Mouse (Mus musculus): ENCODE measurements at regions not wholly inside any gene's neighbourhood (a gene's known extent, or its start where the extent isn't known, plus 50 kb on each side); places are given as distances from the start of the nearest gene placed in this dataset.

- no peaks in the 10 kb centered on the region for H3K9me3 ChIP-seq (ENCODE audit: control insufficient read depth, low read length)
- H3K4me3 ChIP-seq (replicated peaks; ENCODE audit: low read length) = no peak overlapping the region
- H3K36me3 ChIP-seq (replicated peaks; ENCODE audit: control insufficient read depth, insufficient read depth) = no peaks in the 10 kb centered on the region
- H3K9ac ChIP-seq = no peak overlapping the region
- H3K4me1 ChIP-seq (replicated peaks; ENCODE audit: control insufficient read depth, insufficient read depth, low read length) = no peaks in the 10 kb centered on the region
- no peak for ATAC-seq (ENCODE audit: low FRiP score)
- H3K4me2 ChIP-seq (replicated peaks) = no peak overlapping the region
- no peak overlapping the region for H3K27ac ChIP-seq
- H3K27me3 ChIP-seq (ENCODE audit: control insufficient read depth, insufficient read depth, low read length) = no peaks in the 10 kb centered on the region
- DNase-seq (ENCODE audit: low spot score) = no peak
- 93% methylated on average over 2 of the region's 2 CpGs for WGBS
These were observed 58.5 kb upstream of the Sstr4 start for GRCm38 (mm10) chr2:148336626-148337025.

DNA sequence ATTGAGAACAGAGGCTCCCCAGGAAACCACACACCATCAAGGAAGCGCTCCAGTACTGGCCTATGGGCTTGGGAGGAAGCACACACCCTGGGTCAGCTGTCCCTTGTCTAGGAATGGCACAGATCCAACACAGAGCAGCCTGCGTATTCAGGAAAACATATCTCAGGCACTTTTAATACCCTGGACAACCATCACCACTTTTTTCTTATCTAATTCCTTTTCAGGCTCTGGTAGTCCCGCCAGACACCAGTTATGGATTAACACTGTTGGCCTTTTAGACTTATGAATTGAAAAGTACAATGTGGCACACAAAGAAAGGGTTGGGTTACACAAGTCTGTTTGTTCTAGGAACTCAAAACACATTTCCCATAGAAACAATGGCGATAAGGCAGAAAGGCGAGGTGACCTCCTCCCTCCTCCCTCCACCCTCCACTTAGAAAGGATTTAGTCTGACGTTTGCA lies 56.8 kb upstream of the Sstr4 start:
- ATAC-seq (ENCODE audit: low FRiP score) (no peak), DNase-seq (ENCODE audit: low spot score) (no peak)
- H3K4me1 ChIP-seq (replicated peaks; ENCODE audit: control insufficient read depth, insufficient read depth, low read length) = no peaks in the 10 kb centered on the region
- H3K4me2 ChIP-seq (replicated peaks) = no peak overlapping the region
- H3K27ac ChIP-seq = no peak overlapping the region
- H3K36me3 ChIP-seq (replicated peaks; ENCODE audit: control insufficient read depth, insufficient read depth) = no peaks in the 10 kb centered on the region
- WGBS = 42% methylated on average over 6 of the region's 6 CpGs
- H3K9ac ChIP-seq = no peak overlapping the region
- H3K27me3 ChIP-seq (ENCODE audit: control insufficient read depth, insufficient read depth, low read length) = no peaks in the 10 kb centered on the region
- no peak overlapping the region for H3K4me3 ChIP-seq (replicated peaks; ENCODE audit: low read length)
- no peaks in the 10 kb centered on the region for H3K9me3 ChIP-seq (ENCODE audit: control insufficient read depth, low read length)

DNA sequence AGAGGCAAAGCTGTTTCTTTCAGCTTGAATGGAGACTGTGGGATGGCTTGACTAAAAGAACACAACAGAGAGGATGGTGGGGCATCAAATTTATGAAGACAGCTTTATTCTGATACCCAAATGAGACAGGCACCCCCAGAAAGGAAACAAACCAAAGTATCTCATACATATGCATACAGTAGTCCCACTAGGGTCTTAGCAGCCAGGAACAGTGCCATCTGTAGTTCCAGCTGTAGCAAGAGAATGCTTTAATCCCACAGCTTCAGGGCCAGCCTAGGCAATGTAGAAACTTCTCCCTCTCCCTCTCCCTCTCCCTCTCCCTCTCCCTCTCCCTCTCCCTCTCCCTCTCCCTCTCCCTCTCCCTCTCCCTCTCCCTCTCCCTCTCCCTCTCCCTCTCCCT lies 56.2 kb upstream of the Sstr4 start:
- no peak overlapping the region for H3K4me3 ChIP-seq (replicated peaks; ENCODE audit: low read length)
- H3K36me3 ChIP-seq (replicated peaks; ENCODE audit: control insufficient read depth, insufficient read depth) = no peaks in the 10 kb centered on the region
- H3K27me3 ChIP-seq (ENCODE audit: control insufficient read depth, insufficient read depth, low read length) = no peaks in the 10 kb centered on the region
- no peaks in the 10 kb centered on the region for H3K9me3 ChIP-seq (ENCODE audit: control insufficient read depth, low read length)
- no peak overlapping the region for H3K4me2 ChIP-seq (replicated peaks)
- DNase-seq (ENCODE audit: low spot score) (no peak), ATAC-seq (ENCODE audit: low FRiP score) (no peak)
- H3K27ac ChIP-seq = no peak overlapping the region
- H3K4me1 ChIP-seq (replicated peaks; ENCODE audit: control insufficient read depth, insufficient read depth, low read length) = no peaks in the 10 kb centered on the region
- no peak overlapping the region for H3K9ac ChIP-seq

- WGBS = 88% methylated on average over 2 of the region's 2 CpGs
These were observed 51.0 kb upstream of the Sstr4 start for GRCm38 (mm10) chr2:148344193-148344592.

More at GRCm38 (mm10) chr2:148344193-148344592, 51.0 kb upstream of the Sstr4 start:
- Histone ChIP-seq H3K27me3 (ENCODE audit: control insufficient read depth, insufficient read depth, low read length) (no peaks in the 10 kb centered on the region), H3K4me2 (replicated peaks) (no peak overlapping the region), H3K4me1 (replicated peaks; ENCODE audit: control insufficient read depth, insufficient read depth, low read length) (no peaks in the 10 kb centered on the region), H3K27ac (no peak overlapping the region), H3K9ac (no peak overlapping the region), H3K4me3 (replicated peaks; ENCODE audit: low read length) (no peak overlapping the region), H3K36me3 (replicated peaks; ENCODE audit: control insufficient read depth, insufficient read depth) (no peaks in the 10 kb centered on the region), H3K9me3 (ENCODE audit: control insufficient read depth, low read length) (no peaks in the 10 kb centered on the region)
- ATAC-seq (ENCODE audit: low FRiP score) (no peak), DNase-seq (ENCODE audit: low spot score) (no peak)
